Mouse (Mus musculus) c-Kit-negative CD71-positive TER-119-positive erythroid progenitor cells, embryonic 14.5 days (primary cell): ENCODE measurements at regions not wholly inside any gene's neighbourhood (a gene's known extent, or its start where the extent isn't known, plus 50 kb on each side); places are given as distances from the start of the nearest gene placed in this dataset.

ENCODE experiments used
- DNase-seq: peaks from one replicate; pipeline ENCODE4 v3.0.0-alpha.2; 2013; ENCODE audit warnings: low read depth, low spot score

DNA sequence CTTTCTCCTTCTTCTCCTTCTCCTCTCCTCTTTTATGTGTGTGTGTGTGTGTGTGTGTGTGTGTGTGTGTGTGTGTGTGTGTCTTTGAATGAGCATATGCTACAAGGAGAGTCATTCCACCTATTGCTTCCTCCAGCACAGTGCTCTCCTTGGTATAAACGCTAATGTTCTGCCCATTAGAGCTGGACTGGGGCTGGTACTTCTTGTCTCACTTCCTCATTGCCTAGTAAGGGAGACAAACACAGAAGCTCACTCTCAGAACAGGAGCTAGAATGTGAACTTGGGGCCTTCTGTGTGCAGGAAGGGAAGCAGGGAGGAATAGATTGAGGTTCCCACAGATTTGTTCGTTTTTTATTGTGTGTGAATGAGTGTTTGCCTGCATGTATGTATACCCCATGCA, 54.9 kb upstream of the Shb start:
- no peak for DNase-seq

DNA sequence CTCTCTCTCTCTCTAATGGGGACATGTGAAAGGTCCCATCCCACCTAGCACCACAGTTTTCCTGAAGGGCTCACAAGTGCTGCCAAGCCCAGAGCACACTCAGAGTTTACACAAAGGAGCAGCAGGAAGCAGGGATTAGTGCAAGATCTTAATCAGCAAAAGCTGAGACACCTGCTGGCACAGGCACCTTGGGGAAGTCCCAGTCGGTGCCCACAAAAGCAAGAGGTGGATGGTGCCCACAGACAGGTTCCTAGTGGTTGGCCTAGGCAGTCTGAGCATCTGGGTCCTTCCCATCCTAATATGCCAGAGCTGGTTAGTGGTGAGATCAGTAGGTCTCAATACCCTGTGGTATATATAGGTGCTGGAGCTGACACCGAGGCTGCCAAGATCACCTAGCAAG, 54.0 kb upstream of the Shb start:
- DNase-seq, result no peak

DNA sequence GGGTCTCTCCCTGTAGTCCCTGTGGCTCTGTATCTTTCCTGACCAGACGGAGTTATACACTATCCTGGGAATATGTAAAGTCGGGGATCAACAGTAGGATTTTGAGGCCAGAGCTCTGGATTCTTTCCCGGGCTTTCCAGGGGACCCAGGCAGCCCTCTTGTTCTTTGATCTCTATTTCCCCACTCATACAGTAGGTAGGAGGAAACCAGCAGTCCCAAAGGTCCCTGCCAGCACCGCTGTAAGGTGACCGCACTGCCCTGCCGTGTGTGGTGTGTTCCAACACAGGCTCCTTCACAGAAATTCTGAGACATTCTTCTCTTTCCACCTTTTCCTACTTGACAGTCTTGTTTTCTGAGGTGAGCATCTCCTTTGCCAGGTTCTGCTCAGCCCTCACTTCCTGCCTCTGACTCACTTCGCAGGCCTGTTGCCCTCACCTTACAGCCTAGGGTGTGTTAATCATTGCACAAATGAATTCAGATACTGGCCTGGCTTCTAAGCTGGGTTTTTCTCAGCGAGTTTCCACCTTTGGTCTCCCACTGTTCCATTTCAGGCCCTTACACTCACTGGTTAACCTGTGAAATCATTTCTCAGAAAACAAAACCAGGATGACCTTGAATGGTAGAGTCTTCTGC, 53.0 kb upstream of the Shb start:
- no peak for DNase-seq

DNA sequence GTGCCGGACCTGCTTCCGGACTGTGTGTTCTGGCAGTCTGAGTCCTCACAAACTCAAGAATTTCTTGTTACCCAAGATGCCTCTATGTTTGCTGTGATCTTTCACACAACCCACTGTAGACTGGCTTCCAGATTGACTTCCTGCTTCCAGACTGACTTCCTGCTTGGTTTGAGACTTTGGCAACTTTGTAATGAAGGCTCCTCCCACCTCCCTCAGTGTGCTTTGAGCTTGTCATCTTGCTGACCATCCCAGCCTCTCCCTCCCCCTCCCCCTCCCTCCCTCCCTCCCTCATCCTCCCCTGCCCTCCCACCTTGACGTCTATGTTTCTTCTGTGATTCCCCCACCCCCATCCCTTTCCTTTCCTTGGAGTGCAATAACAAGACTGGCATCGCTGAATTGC, 51.7 kb upstream of the Shb start:
- no peak for DNase-seq

DNA sequence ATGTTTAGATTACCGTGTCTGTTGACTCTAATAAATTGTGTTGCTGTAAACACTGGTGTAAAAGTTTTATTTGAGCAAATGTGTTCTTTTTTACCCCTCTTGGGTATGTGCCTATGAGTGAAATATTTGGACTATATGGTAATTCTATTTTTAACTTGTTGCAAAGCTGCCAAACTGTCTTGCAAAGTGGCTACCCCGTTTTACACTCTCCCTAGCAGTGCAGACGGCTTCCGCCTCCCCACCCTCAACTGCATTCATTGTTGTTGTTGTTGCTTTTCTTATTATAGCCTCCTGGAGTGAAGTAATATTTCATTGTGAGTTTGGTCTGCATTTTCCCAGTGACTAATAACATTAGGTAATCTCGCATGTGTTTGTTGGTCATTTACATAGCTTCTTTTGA, 50.2 kb upstream of the Shb start:
- no peak for DNase-seq
